Mouse (Mus musculus) lung, postnatal 0 days (tissue): ENCODE measurements around the gene Slc22a2.

Experiments used
- CTCF ChIP-seq: IDR thresholded peaks from 2 replicates; pipeline ENCODE4 v1.5.1; 2016; ENCODE audit warnings: antibody characterized with exemption, mild to moderate bottlenecking
- EP300 ChIP-seq: IDR thresholded peaks from 2 replicates; pipeline ENCODE4 v1.6.1; 2016; ENCODE audit warnings: antibody characterized with exemption, mild to moderate bottlenecking, control low read depth

DNA sequence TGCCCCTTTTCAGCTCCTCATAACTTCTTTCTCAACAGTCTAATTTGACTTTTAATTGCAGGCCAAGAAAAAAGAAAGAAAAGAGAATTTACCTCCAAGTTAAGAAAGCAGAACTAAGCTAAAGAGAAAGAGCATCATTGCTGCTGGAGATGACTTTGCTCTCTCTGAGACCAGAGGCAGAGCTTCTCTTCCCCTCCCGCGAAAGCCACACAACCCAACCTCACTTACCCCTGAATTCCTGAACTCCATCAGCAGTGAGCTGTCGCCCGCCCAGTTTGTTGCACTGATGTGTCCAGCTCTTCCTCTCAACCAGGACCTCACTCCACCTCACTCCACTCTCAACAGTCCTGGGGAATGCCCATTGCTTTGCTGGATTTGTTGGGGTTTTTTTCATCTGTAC is 44.1 kb downstream of the Slc22a2 start:
- TF ChIP-seq EP300 (no peak), CTCF (no peak)
